Mouse (Mus musculus) lung, embryonic 14.5 days (tissue): ENCODE measurements around the gene Sos1. TPM values are rescaled to one million over a fixed set of nuclear protein-coding genes. Genes with fewer than 3 reads are reported as not detected.

Source experiments
- ATAC-seq: fragments of 200-750 bp; cut with Nextera tagmentation; 2 replicates; pipeline ENCODE4 v1.8.0; 2017; ENCODE audit warnings: mild to moderate bottlenecking, moderate TSS enrichment, moderate library complexity; ENCODE audit not compliant: insufficient read depth
- DNase-seq: peaks from one replicate; pipeline ENCODE4 v3.0.0-alpha.2; 2015
- H3K27ac ChIP-seq: fragments of 300-500 bp; sonication (generic); 2 replicates; pipeline ENCODE4 v1.5.1; 2014; ENCODE audit warnings: low read depth, mild to moderate bottlenecking, moderate library complexity
- H3K27me3 ChIP-seq: fragments of 300-500 bp; sonication (generic); 2 replicates; pipeline ENCODE4 v1.6.1; 2014; ENCODE audit warnings: low read length, control low read depth; ENCODE audit not compliant: insufficient read depth
- H3K36me3 ChIP-seq: fragments of 300-500 bp; sonication (generic); 2 replicates; pipeline ENCODE4 v1.6.1; 2014; ENCODE audit warnings: control low read depth; ENCODE audit not compliant: insufficient read depth
- H3K4me1 ChIP-seq: fragments of 300-500 bp; sonication (generic); 2 replicates; pipeline ENCODE4 v1.6.1; 2014; ENCODE audit warnings: antibody characterized with exemption, control low read depth; ENCODE audit not compliant: insufficient read depth
- H3K4me2 ChIP-seq: fragments of 300-500 bp; sonication (generic); 2 replicates; pipeline ENCODE4 v1.6.1; 2014; ENCODE audit warnings: mild to moderate bottlenecking
- H3K4me3 ChIP-seq: fragments of 300-500 bp; sonication (generic); 2 replicates; pipeline ENCODE4 v1.5.1; 2014; ENCODE audit warnings: low read depth, low read length
- H3K9ac ChIP-seq: fragments of 300-500 bp; sonication (generic); 2 replicates; pipeline ENCODE4 v1.6.1; 2014
- H3K9me3 ChIP-seq: fragments of 300-500 bp; sonication (generic); 2 replicates; pipeline ENCODE4 v1.6.1; 2016; ENCODE audit warnings: low read depth, low read length, control low read depth
- CTCF ChIP-seq: IDR thresholded peaks from 2 replicates; pipeline ENCODE4 v1.5.1; 2016; ENCODE audit warnings: antibody characterized with exemption, low read depth
- WGBS: fragments of 180-500 bp; shearing (Covaris S2); extraction: QIAGEN DNeasy Blood & Tissue Kit; methylation state at CpG from one replicate; pipeline ENCODE4 v1.1.7; 2014; 5-methylcytosine and 5-hydroxymethylcytosine counted together
- polyA plus RNA-seq: library from polyadenylated mRNA; unstranded; fragments of >200 nt; fragmentation: Nextera tagmentation; extraction: Ambion mirVana; gene quantifications from 2 replicates; pipeline ENCODE4 v1.2.1, GENCODE M21; 2014

Sos1 gene
- polyA plus RNA-seq, 1 experiment from 2014 or later: 8.5 TPM

DNA sequence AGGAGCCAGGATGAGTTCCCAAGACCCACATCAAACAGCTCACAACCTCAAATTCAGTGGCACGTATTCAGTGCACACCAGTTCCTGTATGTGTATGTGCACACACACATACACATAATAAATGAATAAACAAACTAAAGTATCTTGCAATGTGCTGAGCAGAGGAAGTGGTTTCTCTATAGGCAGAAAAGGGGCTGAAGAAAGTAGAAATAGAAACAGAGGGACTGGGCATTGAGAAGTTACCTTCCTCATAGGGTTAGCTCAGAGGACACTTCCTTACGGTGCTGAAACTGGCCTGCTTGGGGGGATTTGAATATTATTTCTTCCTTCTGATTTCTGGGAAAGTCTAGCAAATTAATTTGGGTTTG, 21.5 kb upstream of the Sos1 start:
- Histone ChIP-seq H3K9me3 (no peaks in the 10 kb centered on the region), H3K4me1 (no peaks in the 10 kb centered on the region), H3K4me2 (no peak overlapping the region), H3K27ac (no peak overlapping the region), H3K9ac (no peak overlapping the region), H3K4me3 (no peak overlapping the region), H3K27me3 (no peaks in the 10 kb centered on the region), H3K36me3 (no peaks in the 10 kb centered on the region)
- WGBS: 51% methylated on average over 2 of the region's 2 CpGs
- no peak for TF ChIP-seq CTCF
- ATAC-seq: no peak
- DNase-seq: no peak

DNA sequence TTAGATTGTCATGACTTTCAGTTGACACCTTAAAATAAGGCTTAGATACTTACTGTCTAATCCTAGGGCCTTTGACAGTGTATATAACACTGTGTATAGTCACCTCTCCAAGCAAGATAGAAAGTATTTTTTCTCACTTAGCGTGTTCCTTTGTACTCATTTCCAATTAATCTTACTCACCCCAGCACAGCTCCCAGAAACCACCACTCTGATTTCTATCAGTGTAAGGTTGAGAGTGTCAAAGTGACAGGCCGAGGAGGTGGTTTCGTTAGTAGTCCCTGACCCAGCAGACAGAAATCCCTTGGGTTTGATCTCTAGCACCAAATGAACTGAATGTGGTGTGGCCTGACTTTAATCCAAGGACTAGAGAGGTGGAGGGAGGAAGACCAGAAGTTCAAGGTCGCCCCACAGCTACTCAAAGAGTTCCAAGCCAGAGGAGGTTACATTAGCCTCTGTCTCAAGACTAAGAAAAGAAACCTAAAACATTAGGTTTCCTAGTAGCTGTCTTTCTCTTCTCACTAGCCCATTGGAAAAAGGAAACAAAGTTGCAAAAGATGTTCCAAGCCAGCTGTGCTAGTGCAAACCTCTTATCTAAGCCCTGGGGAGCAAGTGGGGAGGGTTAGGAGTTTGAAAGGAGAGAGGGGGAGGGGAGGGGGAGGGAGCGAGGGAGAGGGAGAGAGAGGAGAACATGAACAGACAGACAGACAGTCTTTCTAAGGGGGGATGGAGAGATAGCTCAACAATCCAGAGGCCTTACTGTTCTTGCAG, 21.0 kb upstream of the Sos1 start:
- no peak overlapping the region for H3K27ac ChIP-seq
- no peak overlapping the region for H3K4me3 ChIP-seq
- TF ChIP-seq CTCF: no peak
- H3K27me3 ChIP-seq: no peaks in the 10 kb centered on the region
- H3K4me1 ChIP-seq: no peaks in the 10 kb centered on the region
- no peaks in the 10 kb centered on the region for H3K36me3 ChIP-seq
- no peak overlapping the region for H3K4me2 ChIP-seq
- 35% methylated on average over 5 of the region's 5 CpGs for WGBS
- H3K9me3 ChIP-seq: no peaks in the 10 kb centered on the region
- no peak overlapping the region for H3K9ac ChIP-seq
- DNase-seq (no peak), ATAC-seq (no peak)

DNA sequence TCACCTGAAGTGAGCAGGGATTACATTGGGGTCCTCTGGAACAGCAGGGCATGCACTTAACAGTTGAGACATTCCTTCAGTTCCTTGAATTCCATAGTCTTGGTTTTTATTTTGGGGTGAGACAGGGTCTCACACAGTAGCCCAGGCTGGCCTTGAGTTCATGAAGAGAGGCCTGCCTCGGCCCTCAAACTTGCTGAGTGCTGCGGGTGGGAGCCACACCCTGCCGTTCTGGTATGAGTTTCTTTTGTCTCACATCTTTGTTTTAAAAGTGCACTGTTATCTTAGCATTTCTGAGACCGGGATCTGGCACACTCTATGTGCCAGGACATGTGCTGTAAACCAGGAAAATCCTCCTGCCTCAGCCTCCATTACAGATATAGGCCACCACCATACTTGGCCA, 19.8 kb upstream of the Sos1 start:
- Histone ChIP-seq H3K9ac (no peak overlapping the region), H3K4me2 (no peak overlapping the region), H3K4me1 (no peaks in the 10 kb centered on the region), H3K36me3 (no peaks in the 10 kb centered on the region), H3K4me3 (no peak overlapping the region), H3K9me3 (no peaks in the 10 kb centered on the region), H3K27me3 (no peaks in the 10 kb centered on the region), H3K27ac (no peak overlapping the region)
- WGBS: 70% methylated on average over 4 of the region's 4 CpGs
- DNase-seq (no peak), ATAC-seq (no peak)
- no peak for TF ChIP-seq CTCF

DNA sequence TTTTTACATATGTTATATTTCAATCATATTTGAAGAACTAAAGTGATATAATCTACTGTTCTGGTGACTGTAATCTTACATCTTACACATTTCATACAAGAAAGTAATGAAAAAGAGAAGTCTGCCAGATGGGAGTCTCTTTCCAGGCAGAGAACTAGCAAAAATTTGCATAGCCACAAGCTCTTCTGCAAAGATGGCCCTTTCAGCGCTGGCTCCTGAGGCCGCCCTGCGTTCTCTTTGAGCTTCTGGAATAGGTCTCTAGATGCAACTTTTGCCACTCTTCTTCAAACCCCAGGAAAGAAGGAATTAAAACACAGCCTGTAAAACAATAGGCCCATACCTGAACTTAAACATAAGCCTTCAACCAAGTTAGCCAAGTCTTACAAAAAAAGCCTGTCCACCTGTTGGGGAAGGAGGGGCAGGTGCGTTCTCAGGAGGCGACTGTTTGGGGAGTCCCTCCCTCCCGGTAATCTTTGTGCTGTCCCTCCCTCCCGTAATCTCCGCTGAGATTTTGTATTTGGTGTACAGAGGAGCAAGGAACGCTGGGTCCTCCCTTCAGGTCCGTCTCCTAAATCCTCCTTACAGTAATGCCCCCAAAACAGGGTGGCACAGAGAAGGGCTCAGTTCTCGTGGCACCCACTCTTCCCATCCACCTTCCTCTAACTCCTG, 18.5 kb upstream of the Sos1 start:
- Histone ChIP-seq H3K9ac (no peak overlapping the region), H3K9me3 (no peaks in the 10 kb centered on the region), H3K27ac (no peak overlapping the region), H3K4me2 (no peak overlapping the region), H3K4me1 (no peaks in the 10 kb centered on the region), H3K27me3 (no peaks in the 10 kb centered on the region), H3K4me3 (no peak overlapping the region), H3K36me3 (no peaks in the 10 kb centered on the region)
- 56% methylated on average over 11 of the region's 11 CpGs for WGBS
- ATAC-seq (no peak), DNase-seq (no peak)
- TF ChIP-seq CTCF: no peak

DNA sequence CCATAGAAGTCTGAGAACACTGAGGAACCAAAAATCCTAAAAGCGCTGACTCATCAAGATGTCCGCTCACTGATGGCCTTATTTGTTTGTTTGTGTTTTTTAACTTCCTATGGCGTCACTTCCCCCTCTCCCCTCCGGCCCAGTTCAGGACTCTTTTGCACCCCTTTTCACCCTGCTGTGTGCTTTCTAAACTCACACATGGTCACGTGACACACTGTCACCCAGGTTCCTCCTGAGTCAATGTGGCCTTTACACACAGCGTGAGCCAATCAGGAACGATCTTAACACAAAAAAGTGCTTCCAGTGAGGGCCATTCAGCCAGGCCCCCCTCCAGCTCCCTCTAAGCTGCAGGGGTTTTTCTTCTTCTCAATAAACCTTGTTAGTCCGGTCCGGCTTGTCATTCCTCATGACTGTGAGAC, 16.9 kb upstream of the Sos1 start:
- Histone ChIP-seq H3K4me3 (no peak overlapping the region), H3K9ac (no peak overlapping the region), H3K4me1 (no peaks in the 10 kb centered on the region), H3K4me2 (no peak overlapping the region), H3K27me3 (no peaks in the 10 kb centered on the region), H3K9me3 (no peaks in the 10 kb centered on the region), H3K27ac (no peak overlapping the region), H3K36me3 (no peaks in the 10 kb centered on the region)
- WGBS: 68% methylated on average over 9 of the region's 9 CpGs
- TF ChIP-seq CTCF: no peak
- ATAC-seq: no peak
- no peak for DNase-seq

DNA sequence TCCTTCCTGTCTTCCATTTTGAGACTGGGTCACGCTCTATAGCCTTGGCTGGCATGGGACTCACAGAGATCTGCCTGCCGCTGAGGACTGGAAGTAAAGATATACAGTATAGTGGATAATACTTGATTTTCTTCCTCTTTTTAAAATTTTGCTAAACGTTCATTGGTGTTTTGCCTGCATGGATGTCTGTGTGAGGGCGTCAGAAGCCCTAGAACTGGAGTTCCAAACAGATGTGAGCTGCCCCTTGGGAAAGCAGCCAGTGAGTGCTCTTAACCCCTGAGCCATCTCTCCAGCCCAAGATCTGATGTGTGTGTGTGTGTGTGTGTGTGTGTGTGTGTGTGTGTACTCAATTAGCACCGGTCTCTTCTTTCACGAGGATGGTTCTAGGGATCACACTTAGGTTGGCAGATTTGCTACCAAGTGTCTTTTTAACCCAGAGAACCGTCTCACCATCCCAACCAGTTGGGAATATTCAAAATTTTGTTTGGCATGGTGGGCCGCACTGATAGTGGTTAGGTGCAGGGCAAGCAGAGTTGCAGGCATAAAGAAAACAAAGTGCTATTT, 16.4 kb upstream of the Sos1 start:
- DNase-seq (no peak), ATAC-seq (no peak)
- no peaks in the 10 kb centered on the region for H3K9me3 ChIP-seq
- H3K27me3 ChIP-seq: no peaks in the 10 kb centered on the region
- 80% methylated on average over 8 of the region's 8 CpGs for WGBS
- no peak overlapping the region for H3K4me3 ChIP-seq
- no peak overlapping the region for H3K9ac ChIP-seq
- no peak overlapping the region for H3K4me2 ChIP-seq
- H3K27ac ChIP-seq: no peak overlapping the region
- no peak for TF ChIP-seq CTCF
- H3K36me3 ChIP-seq: no peaks in the 10 kb centered on the region
- no peaks in the 10 kb centered on the region for H3K4me1 ChIP-seq

DNA sequence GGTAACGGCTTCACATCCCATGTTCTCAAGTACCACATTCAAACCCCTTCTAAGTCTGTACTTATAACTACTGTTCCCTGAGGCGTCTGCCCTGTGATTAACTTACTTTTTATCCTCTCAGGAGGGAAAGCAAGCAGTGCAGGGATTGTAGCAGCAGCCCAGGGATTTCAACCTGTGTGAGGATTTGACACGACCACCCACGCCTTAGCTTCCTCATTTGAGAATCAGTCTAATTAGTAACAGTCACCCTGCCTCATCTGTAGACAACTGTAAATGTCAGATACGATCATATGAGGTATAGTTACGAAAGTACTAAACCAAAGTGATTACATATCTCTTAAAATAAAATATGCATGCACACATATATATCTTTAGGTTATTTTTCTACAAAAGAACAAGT, 15.9 kb upstream of the Sos1 start:
- no peaks in the 10 kb centered on the region for H3K27me3 ChIP-seq
- H3K27ac ChIP-seq: no peak overlapping the region
- H3K9me3 ChIP-seq: no peaks in the 10 kb centered on the region
- no peak for DNase-seq
- no peak overlapping the region for H3K4me2 ChIP-seq
- no peak overlapping the region for H3K4me3 ChIP-seq
- 75% methylated on average over 6 of the region's 6 CpGs for WGBS
- no peak overlapping the region for H3K9ac ChIP-seq
- no peak for TF ChIP-seq CTCF
- H3K36me3 ChIP-seq: no peaks in the 10 kb centered on the region
- no peaks in the 10 kb centered on the region for H3K4me1 ChIP-seq
- ATAC-seq: no peak
